ENCODE assay signal across 23 mouse cellular contexts in genomic region chr6:138436813-138437212, GRCm38 (mm10).
DNase-seq lines count a peak whose midpoint lies in the region; ATAC-seq and TF ChIP-seq lines count a peak whose summit lies in the region.
"Had no signal": no experiment of that assay in that cellular context is flagged by ENCODE, and none has a peak within 500 bp of the region (broad histone marks: within the 10 kb centered on the region; RNA-seq: fewer than 3 reads in every experiment).

No protein-coding gene starts in this region.

- no peak for ATAC-seq in heart, embryonic 12.5 days (ENCODE audit: insufficient number of reproducible peaks, low FRiP score)
- ATAC-seq in lung, embryonic 15.5 days (ENCODE audit: borderline replicate concordance, extremely low read depth, low FRiP score, low TSS enrichment): 0 out of 2 replicates have a peak, but pooled peaks have one; percentile 46
- peak; percentile 73; the same call in 1 of the 2 replicates for ATAC-seq in forebrain, postnatal 0 days

- H3K4me3 ChIP-seq in heart, embryonic 12.5 days: no peak overlapping the region
- H3K4me3 ChIP-seq in lung, embryonic 15.5 days: no peak overlapping the region
- no peak overlapping the region for H3K4me3 ChIP-seq in cortical plate, adult 2 months (ENCODE audit: insufficient read depth, low read length)
- H3K4me3 ChIP-seq in forebrain, postnatal 0 days (ENCODE audit: low read depth, low read length): no peak overlapping the region
- H3K4me3 ChIP-seq: heart, embryonic 15.5 days; limb, embryonic 13.5 days; midbrain, embryonic 12.5 days; neural tube, embryonic 15.5 days; stomach, embryonic 15.5 days had no signal

- no peaks in the 10 kb centered on the region for H3K36me3 ChIP-seq in heart, embryonic 12.5 days
- no peaks in the 10 kb centered on the region for H3K36me3 ChIP-seq in lung, embryonic 15.5 days
- no peaks in the 10 kb centered on the region for H3K36me3 ChIP-seq in forebrain, postnatal 0 days (ENCODE audit: insufficient read depth)
- H3K36me3 ChIP-seq: heart, embryonic 15.5 days; limb, embryonic 13.5 days; midbrain, embryonic 12.5 days; neural tube, embryonic 15.5 days; stomach, embryonic 15.5 days had no signal

- H3K9ac ChIP-seq in heart, embryonic 12.5 days: no peak overlapping the region
- H3K9ac ChIP-seq in lung, embryonic 15.5 days: no peak overlapping the region
- H3K9ac ChIP-seq in forebrain, postnatal 0 days: no peak overlapping the region
- H3K9ac ChIP-seq: heart, embryonic 15.5 days; limb, embryonic 13.5 days; midbrain, embryonic 12.5 days; neural tube, embryonic 15.5 days; stomach, embryonic 15.5 days had no signal

- DNase-seq in heart, adult 11 months: peak; percentile 37
- DNase-seq in lung, postnatal 4 days: no peak
- peak; percentile 64 for DNase-seq in forebrain, postnatal 0 days
- no peak for DNase-seq in adrenal gland, postnatal 36 days
- DNase-seq: adrenal gland, postnatal 25 days; B cell, adult 2 months; cerebellum, adult 2 months; cerebellum, postnatal 14 days; gastrocnemius, postnatal 10 days; kidney, adult 8-10 months; kidney, postnatal 10 days; lung, postnatal 14 days; right cerebral cortex, postnatal 25 days; thymus, postnatal 25 days had no signal

- 0 out of 2 replicates have a peak, but pooled peaks have one; percentile 1 for TF ChIP-seq CTCF in cortical plate, adult 2 months (IDR thresholded peaks at IDR 0.05; ENCODE audit: extremely low read depth, insufficient read depth, low read length)
- TF ChIP-seq CTCF in forebrain, postnatal 0 days (IDR thresholded peaks at IDR 0.05; ENCODE audit: low read depth): peak; percentile 58

- TF ChIP-seq POLR2A in cortical plate, adult 2 months (IDR thresholded peaks at IDR 0.05; ENCODE audit: extremely low read depth, insufficient read depth, low read length): no peak

- no peaks in the 10 kb centered on the region for H3K4me1 ChIP-seq in heart, embryonic 12.5 days (replicated peaks)
- no peaks in the 10 kb centered on the region for H3K4me1 ChIP-seq in lung, embryonic 15.5 days
- no peaks in the 10 kb centered on the region for H3K4me1 ChIP-seq in cortical plate, adult 2 months (ENCODE audit: control insufficient read depth, insufficient read depth, low read length)
- H3K4me1 ChIP-seq in forebrain, postnatal 0 days (ENCODE audit: insufficient read depth): no peaks in the 10 kb centered on the region
- H3K4me1 ChIP-seq: heart, embryonic 15.5 days; limb, embryonic 13.5 days; midbrain, embryonic 12.5 days; neural tube, embryonic 15.5 days; stomach, embryonic 15.5 days had no signal

- WGBS in heart, embryonic 12.5 days: 65% methylated on average over 3 of the region's 3 CpGs
- WGBS in lung, embryonic 15.5 days: 45% methylated on average over 3 of the region's 3 CpGs
- WGBS in forebrain, postnatal 0 days: 35% methylated on average over 3 of the region's 3 CpGs

- no peaks in the 10 kb centered on the region for H3K27me3 ChIP-seq in heart, embryonic 12.5 days (replicated peaks)
- H3K27me3 ChIP-seq in lung, embryonic 15.5 days: no peaks in the 10 kb centered on the region
- H3K27me3 ChIP-seq in forebrain, postnatal 0 days (ENCODE audit: insufficient read depth, low read length): no peaks in the 10 kb centered on the region
- H3K27me3 ChIP-seq: heart, embryonic 15.5 days; limb, embryonic 13.5 days; midbrain, embryonic 12.5 days; neural tube, embryonic 15.5 days; stomach, embryonic 15.5 days had no signal

- H3K9me3 ChIP-seq in heart, embryonic 12.5 days (replicated peaks): no peaks in the 10 kb centered on the region
- H3K9me3 ChIP-seq in lung, embryonic 15.5 days: no peaks in the 10 kb centered on the region
- H3K9me3 ChIP-seq in forebrain, postnatal 0 days (ENCODE audit: low read length): no peaks in the 10 kb centered on the region
- H3K9me3 ChIP-seq: heart, embryonic 15.5 days; limb, embryonic 13.5 days; midbrain, embryonic 12.5 days; neural tube, embryonic 15.5 days; stomach, embryonic 15.5 days had no signal

- no peak overlapping the region for H3K27ac ChIP-seq in heart, embryonic 12.5 days (ENCODE audit: poor library complexity, severe bottlenecking)
- H3K27ac ChIP-seq in lung, embryonic 15.5 days: no peak overlapping the region
- no peak overlapping the region for H3K27ac ChIP-seq in cortical plate, adult 2 months (ENCODE audit: insufficient read depth, low read length)
- H3K27ac ChIP-seq in forebrain, postnatal 0 days (ENCODE audit: low read depth, low read length): no peak overlapping the region
- H3K27ac ChIP-seq: heart, embryonic 15.5 days; limb, embryonic 13.5 days; midbrain, embryonic 12.5 days; neural tube, embryonic 15.5 days; stomach, embryonic 15.5 days had no signal

- no peak overlapping the region for H3K4me2 ChIP-seq in heart, embryonic 12.5 days
- H3K4me2 ChIP-seq in lung, embryonic 15.5 days: no peak overlapping the region
- H3K4me2 ChIP-seq in forebrain, postnatal 0 days (ENCODE audit: low read depth): no peak overlapping the region
- H3K4me2 ChIP-seq: heart, embryonic 15.5 days; limb, embryonic 13.5 days; liver, embryonic 11.5 days; midbrain, embryonic 12.5 days; neural tube, embryonic 15.5 days; stomach, embryonic 15.5 days had no signal

Comparison
In these comparisons a context has a peak if more than half of its experiments do, and no peak if none do; other contexts are left out.
1. DNase-seq: peak in heart, adult 11 months (single experiment) and forebrain, postnatal 0 days (single experiment); none in lung, postnatal 4 days (0 of 2) and adrenal gland, postnatal 36 days (0 of 2).